Mouse (Mus musculus): ENCODE data around the gene Sez6l.

- TF ChIP-seq CTCF (IDR thresholded peaks at IDR 0.05; ENCODE audit: low read depth, low read length) (no peak), TAL1 (conservative IDR thresholded peaks at IDR 0.05; ENCODE audit: low read depth, low read length) (no peak), GATA2 (IDR thresholded peaks at IDR 0.05; ENCODE audit: borderline replicate concordance, low read depth, low read length) (no peak), GATA1 (IDR thresholded peaks at IDR 0.05; ENCODE audit: borderline replicate concordance, low read length) (no peak)
Observed at GRCm38 (mm10) chr5:112532210-112532609, 44.8 kb downstream of the Sez6l start.
